Mouse (Mus musculus) liver, postnatal 0 days (tissue): Measurements from ENCODE around the gene H1fnt.

Source experiments
- CTCF ChIP-seq: sonication (generic); IDR thresholded peaks from 2 replicates; pipeline ENCODE4 v1.5.1; 2016; ENCODE audit warnings: antibody characterized with exemption, low read depth
- EP300 ChIP-seq: IDR thresholded peaks from 2 replicates; pipeline ENCODE4 v1.6.1; 2016; ENCODE audit warnings: antibody characterized with exemption, low read depth, mild to moderate bottlenecking

DNA sequence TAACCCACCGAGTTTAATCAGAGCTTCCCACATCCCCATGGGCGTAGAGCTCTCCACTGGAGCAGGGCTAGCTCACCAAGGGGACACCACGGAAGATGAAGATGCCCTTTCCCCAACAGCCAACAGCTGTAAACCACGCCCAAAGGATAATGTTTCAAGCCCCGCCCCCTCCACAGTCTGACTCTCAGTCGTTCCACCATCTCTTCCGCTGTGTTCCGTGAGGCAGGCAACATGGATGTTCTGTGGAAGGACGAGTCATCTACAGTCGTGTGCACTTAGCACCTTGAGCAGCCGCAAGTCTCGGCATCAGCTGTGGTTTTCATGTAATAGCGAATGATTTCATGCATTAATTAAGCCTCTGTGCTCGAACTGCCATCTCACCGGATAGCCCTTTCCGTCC, 31.5 kb downstream of the H1fnt start:
- TF ChIP-seq CTCF = no peak
- no peak for TF ChIP-seq EP300
